Mouse (Mus musculus): ENCODE results near the gene Wwox.

GRCm38 (mm10) chr8:114813830-114814229 is 374.4 kb downstream of the Wwox start:
- TF ChIP-seq CTCF (IDR thresholded peaks at IDR 0.05; ENCODE audit: low read depth) = no peak
- TF ChIP-seq EP300 (IDR thresholded peaks at IDR 0.05; ENCODE audit: low read depth) = no peak

Measured in liver, embryonic 14.5 days (tissue).